Mouse (Mus musculus): Measurements from ENCODE around the gene Lifr. TPM values are rescaled to one million over a fixed set of nuclear protein-coding genes. Genes with fewer than 3 reads are reported as not detected.

Gene Lifr
- polyA plus RNA-seq, 1 experiment from 2014 or later, result 8.0 TPM

DNA sequence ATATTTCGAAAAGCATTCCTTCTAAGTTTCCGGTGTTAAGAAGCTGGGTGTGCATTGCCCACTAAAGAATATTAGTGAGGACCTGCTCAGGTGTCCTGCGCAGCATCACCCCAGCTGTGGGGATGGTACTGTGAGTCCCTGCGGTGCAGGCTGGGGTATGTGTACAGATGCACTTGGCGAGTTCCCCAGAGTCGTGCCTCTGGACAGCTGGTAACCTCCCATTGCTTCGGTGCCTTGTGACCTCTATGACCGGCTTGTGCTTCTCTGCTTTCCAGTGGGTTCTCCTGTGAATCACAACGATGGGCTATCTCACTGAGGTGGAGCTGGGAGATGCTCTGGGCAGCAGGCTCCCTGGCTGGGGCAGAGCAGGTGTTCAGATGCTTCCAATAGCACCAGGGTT lies 60.2 kb downstream of the Lifr start:
- ATAC-seq (ENCODE audit: low FRiP score), result no peak
- Histone ChIP-seq H3K4me2 (no peak overlapping the region), H3K27me3 (no peaks in the 10 kb centered on the region), H3K27ac (no peak overlapping the region), H3K9ac (no peak overlapping the region), H3K4me3 (replicated peaks) (no peak overlapping the region), H3K9me3 (no peaks in the 10 kb centered on the region), H3K36me3 (replicated peaks) (no peaks in the 10 kb centered on the region), H3K4me1 (peaks cover 6% of the 10 kb centered on the region; the same call in 1 of the 2 replicates)
- 90% methylated on average over 9 of the region's 9 CpGs for WGBS

DNA sequence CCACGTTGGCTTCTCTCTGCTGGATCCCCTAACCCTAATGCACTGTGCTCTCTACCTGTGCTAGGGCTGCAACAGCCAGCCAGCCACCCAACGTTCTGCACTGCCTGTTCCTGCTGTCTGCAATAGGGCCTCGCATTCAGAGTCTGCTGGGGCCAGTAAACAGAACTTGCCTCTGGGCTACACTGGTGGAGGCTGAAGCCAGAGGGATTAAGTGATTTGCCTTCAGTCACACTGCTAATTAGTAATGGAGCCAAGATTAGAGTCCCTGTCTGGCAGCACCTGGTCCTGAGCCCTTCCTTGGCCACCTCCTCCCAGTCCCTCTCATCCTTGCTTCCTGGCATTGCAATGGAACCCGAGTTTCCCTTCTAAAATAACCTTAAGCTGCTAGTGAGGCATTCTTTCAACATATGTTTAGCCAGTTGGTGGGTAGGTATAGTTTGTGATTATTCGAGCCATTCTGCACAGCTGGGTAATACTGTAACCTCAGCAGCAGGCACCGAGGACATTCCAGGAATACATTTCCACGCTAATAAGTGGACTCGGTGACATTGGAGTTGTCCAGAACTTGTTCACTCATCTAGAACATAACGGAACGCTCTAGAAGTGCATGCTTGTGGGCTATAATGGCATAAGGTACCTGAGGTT lies 61.8 kb downstream of the Lifr start:
- H3K4me1 ChIP-seq, result peaks cover 6% of the 10 kb centered on the region; the same call in 1 of the 2 replicates
- H3K9me3 ChIP-seq, result no peaks in the 10 kb centered on the region
- no peaks in the 10 kb centered on the region for H3K36me3 ChIP-seq (replicated peaks)
- no peak overlapping the region for H3K4me3 ChIP-seq (replicated peaks)
- H3K9ac ChIP-seq, result no peak overlapping the region
- no peaks in the 10 kb centered on the region for H3K27me3 ChIP-seq
- no peak for ATAC-seq (ENCODE audit: low FRiP score)
- 72% methylated on average over 10 of the region's 10 CpGs for WGBS
- H3K27ac ChIP-seq, result no peak overlapping the region
- no peak overlapping the region for H3K4me2 ChIP-seq

DNA sequence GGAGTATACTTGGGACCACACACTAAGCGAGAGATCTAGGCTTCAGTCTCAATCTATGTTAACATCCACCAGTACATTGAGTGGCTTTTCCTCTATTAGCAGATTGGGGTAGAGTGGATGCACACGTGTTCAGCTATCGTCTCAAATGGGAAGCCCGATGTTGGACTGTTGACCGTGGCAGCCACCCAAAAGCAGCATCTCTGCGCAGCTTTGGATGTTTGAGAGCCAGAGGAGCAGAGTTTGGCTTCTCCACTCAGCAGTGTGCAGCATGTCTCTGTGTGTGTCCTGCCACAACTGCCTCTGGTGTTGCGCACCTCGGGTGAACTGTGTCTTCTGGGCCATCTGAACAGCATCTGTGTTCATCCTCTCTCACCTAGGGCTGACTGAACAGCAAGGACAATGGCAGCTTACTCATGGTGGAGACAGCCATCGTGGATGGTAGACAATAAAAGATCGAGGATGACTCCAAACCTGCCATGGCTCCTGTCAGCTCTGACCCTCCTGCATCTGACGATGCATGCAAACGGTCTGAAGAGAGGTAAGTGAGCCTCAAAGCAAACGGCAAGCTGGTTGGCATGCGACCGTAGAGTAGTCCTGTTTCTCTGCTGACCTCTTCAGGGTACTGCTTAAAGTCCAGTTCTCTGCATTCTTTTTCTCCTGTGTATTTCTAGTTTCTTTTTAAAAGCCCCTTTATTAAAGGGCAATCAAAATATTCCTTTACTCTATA lies 63.8 kb downstream of the Lifr start:
- Histone ChIP-seq H3K4me1 (peaks cover 6% of the 10 kb centered on the region; the same call in 1 of the 2 replicates), H3K9ac (no peak overlapping the region), H3K4me2 (no peak overlapping the region), H3K4me3 (replicated peaks) (no peak overlapping the region), H3K9me3 (no peaks in the 10 kb centered on the region), H3K27ac (no peak overlapping the region), H3K27me3 (no peaks in the 10 kb centered on the region), H3K36me3 (replicated peaks) (no peaks in the 10 kb centered on the region)
- 93% methylated on average over 15 of the region's 15 CpGs for WGBS
- ATAC-seq (ENCODE audit: low FRiP score), result no peak

DNA sequence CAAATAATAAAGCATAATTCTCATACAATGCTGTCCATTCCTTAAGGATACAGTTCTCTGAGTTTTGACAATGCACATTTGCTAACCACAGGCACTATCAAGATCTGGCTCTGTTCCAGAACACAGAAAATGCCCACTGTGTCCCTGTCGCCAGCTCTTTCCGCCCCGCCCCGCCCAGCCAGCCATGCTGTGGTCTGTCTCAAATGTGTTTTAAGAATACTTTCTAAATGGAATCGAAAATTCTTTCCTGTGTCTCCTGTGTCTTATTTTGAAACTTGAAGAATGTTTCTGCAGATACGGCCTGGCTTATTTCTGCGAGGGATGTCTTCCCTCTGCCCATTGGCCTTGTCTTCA lies 64.3 kb downstream of the Lifr start:
- Histone ChIP-seq H3K9me3 (no peaks in the 10 kb centered on the region), H3K27ac (no peak overlapping the region), H3K4me2 (no peak overlapping the region), H3K9ac (no peak overlapping the region), H3K27me3 (no peaks in the 10 kb centered on the region), H3K4me1 (peaks cover 6% of the 10 kb centered on the region; the same call in 1 of the 2 replicates), H3K36me3 (replicated peaks) (no peaks in the 10 kb centered on the region), H3K4me3 (replicated peaks) (no peak overlapping the region)
- no peak for ATAC-seq (ENCODE audit: low FRiP score)
- 81% methylated on average over 7 of the region's 7 CpGs for WGBS

DNA sequence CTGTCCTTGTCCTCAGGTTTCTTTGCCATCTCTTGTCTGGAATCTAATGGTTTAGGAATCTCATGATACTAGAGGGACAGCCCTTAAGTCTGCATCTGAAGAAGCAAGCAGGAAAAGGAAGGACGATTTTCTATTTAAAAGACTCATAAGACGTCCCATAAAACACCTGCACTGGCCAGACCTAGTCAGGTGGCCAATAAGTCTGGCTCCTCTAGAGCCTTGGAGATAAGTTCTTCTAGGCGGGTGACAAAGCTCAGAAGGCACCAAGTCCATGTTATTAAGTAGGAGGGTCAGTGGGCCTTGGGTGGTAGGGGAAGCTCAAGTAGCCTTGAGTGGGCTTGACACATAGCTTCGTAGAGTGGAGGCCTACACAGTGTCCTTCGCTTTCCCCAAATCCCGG lies 67.2 kb downstream of the Lifr start:
- Histone ChIP-seq H3K27ac (no peak overlapping the region), H3K9me3 (no peaks in the 10 kb centered on the region), H3K36me3 (replicated peaks) (no peaks in the 10 kb centered on the region), H3K4me2 (no peak overlapping the region), H3K9ac (no peak overlapping the region), H3K27me3 (no peaks in the 10 kb centered on the region), H3K4me3 (replicated peaks) (no peak overlapping the region), H3K4me1 (0 out of 2 replicates have a peak, but pooled peaks cover 2% of the 10 kb centered on the region)
- WGBS, result 91% methylated on average over 6 of the region's 6 CpGs
- ATAC-seq (ENCODE audit: low FRiP score), result no peak

DNA sequence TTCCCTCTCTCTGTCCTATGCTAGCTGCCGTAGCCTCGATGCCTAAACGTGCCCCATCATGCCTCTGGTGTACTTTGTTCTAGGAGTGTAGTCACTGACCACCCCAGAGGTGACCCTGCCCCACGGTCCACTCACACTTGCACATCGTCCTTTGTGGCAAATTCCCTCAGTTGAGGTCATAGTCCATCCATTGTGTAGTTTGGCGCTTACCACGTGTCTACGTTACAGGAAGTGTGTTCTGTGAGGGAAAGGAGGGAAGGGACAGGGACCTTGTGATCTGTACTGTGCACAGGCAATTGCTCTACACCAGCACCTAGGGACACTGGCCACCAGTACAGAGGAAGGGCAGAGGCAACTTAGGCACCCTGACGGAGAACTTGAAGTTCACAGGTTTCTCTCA lies 69.5 kb downstream of the Lifr start:
- Histone ChIP-seq H3K27ac (no peak overlapping the region), H3K27me3 (no peaks in the 10 kb centered on the region), H3K36me3 (replicated peaks) (no peaks in the 10 kb centered on the region), H3K9me3 (no peaks in the 10 kb centered on the region), H3K4me2 (no peak overlapping the region), H3K9ac (no peak overlapping the region), H3K4me3 (replicated peaks) (no peak overlapping the region), H3K4me1 (no peaks in the 10 kb centered on the region)
- whole genome bisulfite sequencing, result 89% methylated on average over 9 of the region's 9 CpGs
- ATAC-seq (ENCODE audit: low FRiP score), result no peak

DNA sequence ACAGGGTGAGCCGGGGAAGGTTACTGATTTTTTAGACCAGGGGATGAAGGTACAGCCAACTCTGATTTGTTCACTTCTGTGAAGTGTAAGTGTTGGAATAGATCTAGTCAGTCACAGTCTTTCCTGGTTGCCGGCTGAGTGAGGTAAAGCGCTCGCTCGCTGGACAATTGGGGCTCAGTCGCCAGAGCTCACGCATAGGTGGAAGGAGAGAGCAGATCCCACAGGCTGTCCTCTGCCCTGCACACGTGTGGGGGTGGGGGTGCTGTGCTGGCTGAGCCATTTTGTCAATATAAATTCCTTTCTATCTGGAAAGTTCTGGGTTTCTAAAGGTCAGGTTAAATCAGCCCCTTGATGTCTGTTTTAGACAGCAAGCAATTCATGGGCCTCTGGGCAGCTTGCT lies 69.9 kb downstream of the Lifr start:
- ATAC-seq (ENCODE audit: low FRiP score), result no peak
- H3K9ac ChIP-seq, result no peak overlapping the region
- H3K9me3 ChIP-seq, result no peaks in the 10 kb centered on the region
- no peaks in the 10 kb centered on the region for H3K4me1 ChIP-seq
- 87% methylated on average over 8 of the region's 8 CpGs for WGBS
- no peak overlapping the region for H3K4me2 ChIP-seq
- no peaks in the 10 kb centered on the region for H3K27me3 ChIP-seq
- no peak overlapping the region for H3K4me3 ChIP-seq (replicated peaks)
- no peaks in the 10 kb centered on the region for H3K36me3 ChIP-seq (replicated peaks)
- no peak overlapping the region for H3K27ac ChIP-seq

DNA sequence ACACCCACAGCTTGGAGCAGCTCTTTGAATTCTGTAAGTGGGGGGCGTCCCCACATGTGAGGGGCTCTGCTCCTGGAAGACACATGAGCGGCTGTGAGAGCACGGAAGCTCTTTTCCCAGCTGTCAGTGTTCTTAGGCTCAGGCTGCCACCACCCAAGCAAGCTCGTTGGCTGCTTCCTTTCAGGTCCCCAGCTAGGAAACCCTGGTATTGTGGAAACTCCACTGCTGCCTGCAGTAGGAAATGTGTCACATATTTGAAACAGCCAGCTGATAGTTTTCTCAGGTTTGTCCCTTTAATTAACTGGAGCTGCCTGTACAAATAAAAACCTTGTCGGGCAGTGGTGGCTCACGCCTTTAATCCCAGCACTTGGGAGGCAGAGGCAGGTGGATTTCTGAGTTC lies 73.4 kb downstream of the Lifr start:
- Histone ChIP-seq H3K36me3 (replicated peaks) (no peaks in the 10 kb centered on the region), H3K9ac (no peak overlapping the region), H3K4me3 (replicated peaks) (no peak overlapping the region), H3K27me3 (no peaks in the 10 kb centered on the region), H3K4me2 (no peak overlapping the region), H3K9me3 (no peaks in the 10 kb centered on the region), H3K4me1 (no peaks in the 10 kb centered on the region), H3K27ac (no peak overlapping the region)
- no peak for ATAC-seq (ENCODE audit: low FRiP score)
- 71% methylated on average over 6 of the region's 6 CpGs for WGBS

DNA sequence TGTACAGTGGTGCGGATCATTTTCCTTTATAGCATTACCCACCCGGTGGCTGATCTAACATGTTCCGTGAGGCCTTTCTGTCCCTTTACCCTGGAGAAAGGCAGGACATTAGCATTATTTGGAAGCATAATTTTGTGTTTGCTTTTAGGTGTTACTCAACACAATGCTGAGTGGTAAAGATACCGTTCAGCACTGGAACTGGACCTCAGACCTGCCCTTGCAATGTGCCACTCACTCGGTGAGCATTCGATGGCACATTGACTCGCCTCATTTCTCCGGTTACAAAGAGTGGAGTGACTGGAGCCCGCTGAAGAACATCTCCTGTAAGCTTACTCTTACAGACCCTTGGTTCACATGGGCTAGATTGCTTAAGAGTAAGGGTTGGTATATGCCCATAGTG lies 76.3 kb downstream of the Lifr start:
- ATAC-seq (ENCODE audit: low FRiP score), result no peak
- Histone ChIP-seq H3K9ac (no peak overlapping the region), H3K27ac (no peak overlapping the region), H3K9me3 (no peaks in the 10 kb centered on the region), H3K36me3 (replicated peaks) (no peaks in the 10 kb centered on the region), H3K4me3 (replicated peaks) (no peak overlapping the region), H3K27me3 (no peaks in the 10 kb centered on the region), H3K4me1 (no peaks in the 10 kb centered on the region), H3K4me2 (no peak overlapping the region)
- 91% methylated on average over 9 of the region's 9 CpGs for WGBS

DNA sequence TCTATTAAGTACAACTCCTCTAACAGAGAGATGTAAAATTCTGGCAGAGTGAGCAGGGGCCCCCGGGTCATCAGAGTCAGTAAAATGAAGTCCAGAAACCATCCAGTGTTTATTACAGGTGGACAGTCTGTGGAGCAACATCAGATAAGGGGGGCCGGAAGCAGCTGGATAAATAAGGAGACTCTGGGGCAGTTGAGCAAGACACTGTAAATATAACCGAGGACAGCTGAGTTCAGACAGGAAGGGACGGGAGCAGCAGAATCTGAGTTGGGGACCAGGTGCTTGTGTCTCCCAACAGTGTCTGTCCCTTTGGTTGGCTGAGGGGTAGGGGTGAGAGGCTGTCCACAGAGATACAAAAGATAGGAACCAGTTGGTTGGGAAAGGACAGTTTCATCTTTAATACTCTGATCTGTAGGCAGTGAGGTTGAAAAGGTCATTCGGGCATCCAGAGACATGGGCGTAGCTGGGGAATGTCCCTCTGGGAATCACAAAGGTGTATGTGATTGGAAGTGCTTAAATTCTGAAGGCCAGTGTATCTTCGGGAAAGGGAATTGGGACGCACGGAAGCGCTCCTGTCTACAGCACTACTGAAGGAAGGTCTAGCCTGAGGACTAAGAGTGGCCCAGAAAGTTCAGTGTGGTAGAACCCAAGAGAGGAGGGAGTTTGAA lies 77.0 kb downstream of the Lifr start:
- Histone ChIP-seq H3K9me3 (no peaks in the 10 kb centered on the region), H3K36me3 (replicated peaks) (no peaks in the 10 kb centered on the region), H3K27ac (no peak overlapping the region), H3K27me3 (no peaks in the 10 kb centered on the region), H3K4me3 (replicated peaks) (no peak overlapping the region), H3K4me1 (no peaks in the 10 kb centered on the region), H3K9ac (no peak overlapping the region), H3K4me2 (no peak overlapping the region)
- WGBS, result 88% methylated on average over 10 of the region's 10 CpGs
- ATAC-seq (ENCODE audit: low FRiP score), result no peak

DNA sequence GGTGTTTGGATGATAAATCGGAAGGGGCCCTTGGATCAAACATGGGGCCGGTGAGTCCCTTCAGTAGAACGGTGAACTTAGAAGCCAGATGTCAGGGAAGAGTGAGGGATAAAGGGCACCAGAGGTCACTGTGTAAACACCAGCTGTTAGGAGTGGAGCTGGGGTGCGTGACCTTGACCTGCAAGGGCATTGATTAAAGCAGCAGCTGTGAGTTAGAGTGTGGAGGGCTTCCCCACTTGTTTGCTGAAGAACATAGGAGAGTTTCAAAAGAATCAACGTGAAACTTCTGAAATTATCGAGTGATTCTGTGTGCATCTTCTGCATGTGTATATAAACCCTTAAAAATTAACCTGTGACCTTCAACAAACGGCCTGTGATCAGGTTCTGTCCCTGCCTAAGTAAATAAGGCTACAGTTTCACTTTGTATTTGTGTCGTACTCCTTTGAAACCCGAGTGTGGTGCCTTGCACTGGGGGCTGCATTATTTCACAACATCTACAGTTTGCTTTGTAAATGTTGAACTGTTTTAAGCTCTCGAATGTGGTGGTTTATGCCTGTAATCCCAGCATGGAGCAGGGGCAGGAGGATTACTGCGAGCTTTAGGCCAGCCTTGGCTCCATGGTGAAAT lies 77.6 kb downstream of the Lifr start:
- ATAC-seq (ENCODE audit: low FRiP score), result no peak
- no peaks in the 10 kb centered on the region for H3K36me3 ChIP-seq (replicated peaks)
- no peaks in the 10 kb centered on the region for H3K27me3 ChIP-seq
- H3K4me3 ChIP-seq (replicated peaks), result no peak overlapping the region
- no peaks in the 10 kb centered on the region for H3K4me1 ChIP-seq
- no peaks in the 10 kb centered on the region for H3K9me3 ChIP-seq
- no peak overlapping the region for H3K27ac ChIP-seq
- no peak overlapping the region for H3K9ac ChIP-seq
- no peak overlapping the region for H3K4me2 ChIP-seq
- WGBS, result 74% methylated on average over 11 of the region's 11 CpGs

DNA sequence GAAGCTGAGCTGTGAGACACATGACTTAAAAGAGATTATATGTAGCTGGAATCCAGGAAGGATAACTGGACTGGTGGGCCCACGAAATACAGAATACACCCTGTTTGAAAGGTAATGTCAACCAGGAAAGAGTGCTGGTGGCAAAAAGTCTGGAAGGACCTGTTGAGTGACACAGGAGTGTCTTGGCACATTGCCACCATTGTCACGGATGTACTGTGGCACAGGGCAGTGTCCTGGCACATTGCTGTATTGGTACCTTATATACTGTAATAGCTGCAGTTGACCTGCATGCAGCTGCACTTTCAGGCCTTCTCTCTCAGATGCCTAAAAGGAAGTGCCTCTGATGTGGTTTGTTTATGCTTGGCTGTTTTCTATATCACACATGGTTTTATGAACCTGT lies 82.5 kb downstream of the Lifr start:
- Histone ChIP-seq H3K4me2 (no peak overlapping the region), H3K27me3 (no peaks in the 10 kb centered on the region), H3K4me3 (replicated peaks) (no peak overlapping the region), H3K9ac (no peak overlapping the region), H3K9me3 (no peaks in the 10 kb centered on the region), H3K36me3 (replicated peaks) (no peaks in the 10 kb centered on the region), H3K4me1 (no peaks in the 10 kb centered on the region), H3K27ac (no peak overlapping the region)
- WGBS, result 78% methylated on average over 2 of the region's 2 CpGs
- no peak for ATAC-seq (ENCODE audit: low FRiP score)
